Mouse (Mus musculus): ENCODE data around the gene Prdm16.

Gene Prdm16

GRCm38 (mm10) chr4:154480544-154481260, 156.0 kb downstream of the Prdm16 start:
- DNase-seq (ENCODE audit: low read depth, low spot score) = no peak

GRCm38 (mm10) chr4:154480143-154480542, 156.5 kb downstream of the Prdm16 start:
- DNase-seq (ENCODE audit: low read depth, low spot score) = no peak

GRCm38 (mm10) chr4:154478933-154479613, 157.6 kb downstream of the Prdm16 start:
- no peak for DNase-seq (ENCODE audit: low read depth, low spot score)

GRCm38 (mm10) chr4:154473571-154474307, 162.9 kb downstream of the Prdm16 start:
- DNase-seq (ENCODE audit: low read depth, low spot score) = no peak

GRCm38 (mm10) chr4:154472569-154472968, 164.1 kb downstream of the Prdm16 start:
- DNase-seq (ENCODE audit: low read depth, low spot score) = no peak

- DNase-seq (ENCODE audit: low read depth, low spot score) = no peak
These were observed 165.1 kb downstream of the Prdm16 start for GRCm38 (mm10) chr4:154471447-154472101.

- no peak for DNase-seq (ENCODE audit: low read depth, low spot score)
These were observed 170.4 kb downstream of the Prdm16 start for GRCm38 (mm10) chr4:154466305-154466704.

- DNase-seq (ENCODE audit: low read depth, low spot score) = no peak
These were observed 171.6 kb downstream of the Prdm16 start for GRCm38 (mm10) chr4:154465123-154465522.

- DNase-seq (ENCODE audit: low read depth, low spot score) = no peak
These were observed 176.7 kb downstream of the Prdm16 start for GRCm38 (mm10) chr4:154460021-154460420.

GRCm38 (mm10) chr4:154457756-154458155, 178.9 kb downstream of the Prdm16 start:
- no peak for DNase-seq (ENCODE audit: low read depth, low spot score)

- no peak for DNase-seq (ENCODE audit: low read depth, low spot score)
These were observed 180.3 kb downstream of the Prdm16 start for GRCm38 (mm10) chr4:154456265-154456822.

- no peak for DNase-seq (ENCODE audit: low read depth, low spot score)
These were observed 186.2 kb downstream of the Prdm16 start for GRCm38 (mm10) chr4:154450441-154450840.

- no peak for DNase-seq (ENCODE audit: low read depth, low spot score)
These were observed 186.6 kb downstream of the Prdm16 start for GRCm38 (mm10) chr4:154450036-154450435.

GRCm38 (mm10) chr4:154449343-154449742, 187.3 kb downstream of the Prdm16 start:
- no peak for DNase-seq (ENCODE audit: low read depth, low spot score)

- DNase-seq (ENCODE audit: low read depth, low spot score) = no peak
These were observed 191.0 kb downstream of the Prdm16 start for GRCm38 (mm10) chr4:154445721-154446120.

GRCm38 (mm10) chr4:154442645-154443304, 193.9 kb downstream of the Prdm16 start:
- DNase-seq (ENCODE audit: low read depth, low spot score) = no peak

GRCm38 (mm10) chr4:154439455-154440052, 197.1 kb downstream of the Prdm16 start:
- DNase-seq (ENCODE audit: low read depth, low spot score) = no peak

GRCm38 (mm10) chr4:154438610-154439009, 198.1 kb downstream of the Prdm16 start:
- no peak for DNase-seq (ENCODE audit: low read depth, low spot score)

GRCm38 (mm10) chr4:154429770-154430169, 206.9 kb downstream of the Prdm16 start:
- no peak for DNase-seq (ENCODE audit: low read depth, low spot score)

GRCm38 (mm10) chr4:154426901-154427300, 209.8 kb downstream of the Prdm16 start:
- no peak for DNase-seq (ENCODE audit: low read depth, low spot score)

GRCm38 (mm10) chr4:154425284-154425683, 211.4 kb downstream of the Prdm16 start:
- no peak for DNase-seq (ENCODE audit: low read depth, low spot score)
